Mouse (Mus musculus) liver, embryonic 14.5 days (tissue): Measurements from ENCODE around the gene Cpne6.

Experiments used
- CTCF ChIP-seq: IDR thresholded peaks from 2 replicates; pipeline ENCODE4 v1.5.1; 2016; ENCODE audit warnings: antibody characterized with exemption, low read depth, control low read depth
- EP300 ChIP-seq: IDR thresholded peaks from 2 replicates; pipeline ENCODE4 v1.6.1; 2016; ENCODE audit warnings: antibody characterized with exemption, low read depth

GRCm38 (mm10) chr14:55559799-55560201, 49.6 kb downstream of the Cpne6 start, which contains the start of gene Dcaf11:
- TF ChIP-seq EP300: peak; percentile 56
- peak; percentile 63 for TF ChIP-seq CTCF
